Comparison of ENCODE assay signal across 8 mouse cellular contexts in the genomic region with DNA sequence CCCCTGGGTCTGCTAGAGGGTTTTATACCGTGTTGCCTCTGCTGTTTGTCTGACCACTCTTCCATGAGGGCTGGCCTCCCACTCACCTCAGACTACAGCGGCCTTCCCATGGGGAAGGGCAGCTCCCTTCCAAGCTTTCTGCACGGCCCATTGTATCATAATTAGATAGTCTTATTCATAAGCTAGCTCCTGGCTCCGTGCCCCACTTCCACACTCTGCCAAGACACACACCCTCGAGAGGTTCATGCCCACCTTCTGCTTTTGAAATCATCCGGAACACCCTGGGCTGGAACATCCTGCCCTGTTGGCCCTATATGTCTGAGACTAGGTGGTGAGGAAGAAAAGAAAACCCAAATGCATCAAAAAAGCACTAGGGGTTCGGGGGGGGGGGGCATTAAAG. TPM values are rescaled to one million over a fixed set of nuclear protein-coding genes. Genes with fewer than 3 reads are reported as not detected.
DNase-seq lines count a peak whose midpoint lies in the region.

No protein-coding gene starts in this region.

- no peak overlapping the region for H3K27ac ChIP-seq in heart, embryonic 10.5 days
- H3K27ac ChIP-seq in midbrain, embryonic 10.5 days (replicated peaks), result no peak overlapping the region
- H3K27ac ChIP-seq in forebrain, embryonic 10.5 days, result no peak overlapping the region

- H3K4me3 ChIP-seq in heart, embryonic 10.5 days, result no peak overlapping the region
- H3K4me3 ChIP-seq in midbrain, embryonic 10.5 days, result no peak overlapping the region
- H3K4me3 ChIP-seq in forebrain, embryonic 10.5 days, result no peak overlapping the region

- no peaks in the 10 kb centered on the region for H3K9me3 ChIP-seq in heart, embryonic 10.5 days
- no peaks in the 10 kb centered on the region for H3K9me3 ChIP-seq in midbrain, embryonic 10.5 days (replicated peaks)
- H3K9me3 ChIP-seq in forebrain, embryonic 10.5 days, result no peaks in the 10 kb centered on the region

- DNase-seq in heart, adult 18-20 months, result peak; percentile 83 to 88
- no peak for DNase-seq in heart, embryonic 10.5 days (ENCODE audit: low spot score)
- peak; percentile 35 for DNase-seq in Muller cell, postnatal 12 days (ENCODE audit: inconsistent ontology term)
- DNase-seq in cerebellum, postnatal 36 days, result peak; percentile 88 to 91
- peak; percentile 84 to 87 for DNase-seq in kidney, postnatal 25 days
- no peak for DNase-seq in spleen, adult 12 weeks (ENCODE audit: low spot score)
- DNase-seq in midbrain, embryonic 10.5 days (ENCODE audit: low spot score), result no peak
- DNase-seq in forebrain, embryonic 10.5 days (ENCODE audit: extremely low spot score, low spot score), result no peak

- no peaks in the 10 kb centered on the region for H3K27me3 ChIP-seq in heart, embryonic 10.5 days (ENCODE audit: insufficient read depth, poor library complexity, severe bottlenecking)
- no peaks in the 10 kb centered on the region for H3K27me3 ChIP-seq in midbrain, embryonic 10.5 days (ENCODE audit: low read depth, poor library complexity, severe bottlenecking)
- no peaks in the 10 kb centered on the region for H3K27me3 ChIP-seq in forebrain, embryonic 10.5 days (ENCODE audit: poor library complexity, severe bottlenecking)

- 77% methylated on average over 7 of the region's 7 CpGs for WGBS in heart, embryonic 10.5 days
- 87% methylated on average over 7 of the region's 7 CpGs for WGBS in midbrain, embryonic 10.5 days
- 89% methylated on average over 7 of the region's 7 CpGs for WGBS in forebrain, embryonic 10.5 days

- peaks cover 16% of the 10 kb centered on the region; the same call in 1 of the 2 replicates for H3K36me3 ChIP-seq in heart, embryonic 10.5 days
- H3K36me3 ChIP-seq in midbrain, embryonic 10.5 days, result 0 out of 2 replicates have a peak, but pooled peaks cover 13% of the 10 kb centered on the region
- peaks cover 22% of the 10 kb centered on the region for H3K36me3 ChIP-seq in forebrain, embryonic 10.5 days (replicated peaks)

- peaks cover 15% of the 10 kb centered on the region for H3K4me1 ChIP-seq in heart, embryonic 10.5 days
- H3K4me1 ChIP-seq in midbrain, embryonic 10.5 days, result no peaks in the 10 kb centered on the region
- H3K4me1 ChIP-seq in forebrain, embryonic 10.5 days, result 0 out of 2 replicates have a peak, but pooled peaks cover 5% of the 10 kb centered on the region

RNA-seq across cellular contexts. Expression of gene Il20rb, which starts 18.9 kb away (rescaled TPM):
- 1 to 10 TPM in 1 of 2 experiments, under 1 TPM in 1; 0.47 to 1.2 TPM for total RNA-seq in heart, adult 18-20 months (2021)
- 1.2 and 1.4 TPM in 2 replicates for polyA plus RNA-seq in heart, embryonic 10.5 days (2016; fragmentation: Nextera tagmentation; extraction: Ambion mirVana)
- 0.80 and 0.98 TPM in 2 replicates for polyA plus RNA-seq in midbrain, embryonic 10.5 days (2016; fragmentation: Nextera tagmentation; extraction: Ambion mirVana)
- 1.6 and 1.8 TPM in 2 replicates for polyA plus RNA-seq in forebrain, embryonic 10.5 days (2016; fragmentation: Nextera tagmentation; extraction: Ambion mirVana)

Comparison
In these comparisons a context has a peak if more than half of its experiments do, and no peak if none do; other contexts are left out.
1. DNase-seq: peak in heart, adult 18-20 months (2 of 2), Muller cell, postnatal 12 days (single experiment), cerebellum, postnatal 36 days (2 of 2) and kidney, postnatal 25 days (2 of 2); none in heart, embryonic 10.5 days (single experiment), spleen, adult 12 weeks (single experiment), midbrain, embryonic 10.5 days (single experiment) and forebrain, embryonic 10.5 days (single experiment).